In the genomic region with DNA sequence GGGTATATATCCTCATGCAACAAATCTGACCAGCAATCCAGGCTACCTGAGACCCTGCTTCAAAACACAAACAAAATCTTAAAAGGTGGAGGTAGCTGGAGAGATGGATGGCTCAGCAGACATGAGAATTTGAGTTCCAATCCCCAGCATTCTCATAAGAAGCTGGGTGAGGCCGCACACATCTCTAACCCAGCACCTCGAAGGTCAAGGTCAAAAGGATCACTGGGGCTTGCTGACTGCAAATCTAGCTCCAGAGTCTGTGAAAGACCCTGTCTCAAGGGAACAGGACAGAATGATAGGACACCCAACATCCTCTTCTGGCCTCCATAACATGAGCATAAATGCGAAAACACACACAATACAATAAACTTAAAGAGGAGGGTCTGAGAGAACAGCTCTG, we compare ENCODE assay signal across 18 mouse cellular contexts.
"Had no signal": no experiment of that assay in that cellular context is flagged by ENCODE, and none has a peak within 500 bp of the region (broad histone marks: within the 10 kb centered on the region; RNA-seq: fewer than 3 reads in every experiment).

No protein-coding gene starts in this region.

- H3K4me1 ChIP-seq: midbrain, embryonic 10.5 days; midbrain, embryonic 12.5 days; neural tube, embryonic 13.5 days; neural tube, embryonic 15.5 days had no signal

- DNase-seq: lung, adult 18-20 months; lung, embryonic 14.5 days; lung, postnatal 10 days; lung, postnatal 4 days; midbrain, embryonic 14.5 days; retina, postnatal 1 day; right cerebral cortex, adult 18-20 months; right cerebral cortex, postnatal 25 days; right cerebral cortex, postnatal 4 days; spleen, adult 18-20 months; thymus, adult 18-20 months; thymus, postnatal 14 days; thymus, postnatal 36 days had no signal

- H3K4me3 ChIP-seq: midbrain, embryonic 10.5 days; midbrain, embryonic 12.5 days; myocyte; neural tube, embryonic 13.5 days; neural tube, embryonic 15.5 days had no signal

- H3K9ac ChIP-seq: lung, embryonic 14.5 days; midbrain, embryonic 12.5 days; neural tube, embryonic 13.5 days; neural tube, embryonic 15.5 days had no signal

- H3K27me3 ChIP-seq: midbrain, embryonic 12.5 days; neural tube, embryonic 13.5 days; neural tube, embryonic 15.5 days had no signal

- H3K9me3 ChIP-seq: neural tube, embryonic 15.5 days had no signal

- H3K27ac ChIP-seq: midbrain, embryonic 10.5 days; midbrain, embryonic 12.5 days; neural tube, embryonic 13.5 days; neural tube, embryonic 15.5 days had no signal
